Mouse (Mus musculus): Measurements from ENCODE around the gene Aldob. TPM values are rescaled to one million over a fixed set of nuclear protein-coding genes. Genes with fewer than 3 reads are reported as not detected.

Aldob gene
- total RNA-seq (2014; fragmentation: Nextera tagmentation) = 0.30 TPM in 1 of 2 replicates, not detected in the other
- not detected in 2 replicates for total RNA-seq (2017)

GRCm38 (mm10) chr4:49549383-49549782 lies at the start of gene Aldob:
TSS of gene Aldob (minus strand) at chr4:49549546.
- ATAC-seq (replicated peaks; ENCODE audit: low FRiP score, low TSS enrichment, poor library complexity, severe bottlenecking) = no peak

GRCm38 (mm10) chr4:49597183-49598100 lies 48.1 kb upstream of the Aldob start, which contains the start of gene Tmem246:
TSS of gene Tmem246 (minus strand) at chr4:49597876.
- ATAC-seq (replicated peaks; ENCODE audit: low FRiP score, low TSS enrichment, poor library complexity, severe bottlenecking) = peak; percentile 88

GRCm38 (mm10) chr4:49596846-49597182 lies 47.5 kb upstream of the Aldob start:
- ATAC-seq (replicated peaks; ENCODE audit: low FRiP score, low TSS enrichment, poor library complexity, severe bottlenecking) = peak; percentile 61

- ATAC-seq (replicated peaks; ENCODE audit: low FRiP score, low TSS enrichment, poor library complexity, severe bottlenecking) = no peak
These were observed 40.8 kb upstream of the Aldob start for GRCm38 (mm10) chr4:49590152-49590551.

DNA sequence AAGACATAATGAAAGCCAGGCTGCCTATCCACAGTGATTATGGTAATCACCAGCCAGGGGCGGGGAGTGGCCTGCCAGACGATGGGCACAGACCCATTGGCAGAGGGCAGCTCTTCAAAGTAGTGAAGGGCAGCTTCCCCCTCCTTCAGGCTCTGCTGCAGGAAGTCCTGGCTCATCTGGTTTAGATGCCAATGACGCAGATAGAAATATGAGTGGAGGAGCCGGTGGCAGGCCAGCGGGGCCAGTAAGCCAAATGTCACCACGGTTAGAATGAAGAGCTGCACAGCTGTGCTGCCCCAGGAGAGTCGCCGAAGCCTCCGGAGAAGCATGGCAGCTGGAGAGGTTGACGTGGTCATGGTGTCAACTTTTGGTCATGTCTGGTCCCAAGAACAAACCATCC lies 37.5 kb upstream of the Aldob start:
- ATAC-seq (replicated peaks; ENCODE audit: low FRiP score, low TSS enrichment, poor library complexity, severe bottlenecking) = no peak

DNA sequence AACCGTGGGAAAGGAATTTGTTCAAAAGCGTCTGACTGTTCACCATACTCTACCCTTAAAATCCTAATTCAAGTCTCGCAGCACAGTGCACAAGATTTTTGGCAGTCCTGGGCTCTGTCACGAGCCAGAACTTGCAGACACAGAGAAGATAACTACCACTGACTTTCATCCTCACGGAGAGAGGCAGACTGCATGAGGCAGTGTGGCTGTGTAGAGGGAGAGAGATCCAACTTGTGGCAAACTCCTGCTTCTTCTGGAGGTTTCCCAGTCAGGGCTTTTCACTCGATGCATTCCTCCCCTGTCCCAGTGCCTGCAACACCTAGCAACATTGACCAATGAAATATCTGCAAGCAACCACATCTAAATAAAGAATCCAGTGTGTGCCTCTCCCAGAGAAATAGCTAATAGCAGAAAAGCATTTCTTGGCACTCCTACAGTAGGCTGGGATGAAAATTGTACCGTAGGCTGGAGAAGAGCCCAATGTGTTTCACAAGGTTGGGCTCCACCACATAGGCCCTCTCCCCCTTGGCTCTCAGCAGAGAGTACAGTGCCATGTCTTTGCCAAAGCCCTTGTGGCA lies 36.3 kb upstream of the Aldob start:
- ATAC-seq (replicated peaks; ENCODE audit: low FRiP score, low TSS enrichment, poor library complexity, severe bottlenecking) = no peak

GRCm38 (mm10) chr4:49583965-49584831 lies 34.9 kb upstream of the Aldob start:
- no peak for ATAC-seq (replicated peaks; ENCODE audit: low FRiP score, low TSS enrichment, poor library complexity, severe bottlenecking)

- ATAC-seq (replicated peaks; ENCODE audit: low FRiP score, low TSS enrichment, poor library complexity, severe bottlenecking) = peak; percentile 96
These were observed 31.9 kb upstream of the Aldob start for GRCm38 (mm10) chr4:49581256-49581655.

DNA sequence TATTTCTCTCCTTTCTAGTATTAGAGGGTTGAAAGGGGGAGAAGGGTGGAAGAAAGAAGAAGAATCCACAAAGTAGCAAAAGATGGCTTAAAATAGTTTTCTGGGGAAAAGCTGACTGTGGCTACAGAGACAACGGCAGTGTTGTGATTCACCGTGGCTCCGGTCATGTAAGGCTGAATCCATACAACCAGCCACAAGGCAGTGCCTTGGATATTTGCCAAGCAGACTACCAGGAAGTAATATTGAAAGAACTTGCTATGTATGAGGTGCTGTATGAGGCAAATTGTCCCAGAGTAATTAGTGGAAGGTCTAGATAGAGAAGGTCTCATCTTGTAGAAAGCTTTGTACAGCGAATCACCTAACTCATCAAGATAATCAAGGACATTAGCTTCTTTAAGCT lies 22.8 kb upstream of the Aldob start:
- no peak for ATAC-seq (replicated peaks; ENCODE audit: low FRiP score, low TSS enrichment, poor library complexity, severe bottlenecking)

DNA sequence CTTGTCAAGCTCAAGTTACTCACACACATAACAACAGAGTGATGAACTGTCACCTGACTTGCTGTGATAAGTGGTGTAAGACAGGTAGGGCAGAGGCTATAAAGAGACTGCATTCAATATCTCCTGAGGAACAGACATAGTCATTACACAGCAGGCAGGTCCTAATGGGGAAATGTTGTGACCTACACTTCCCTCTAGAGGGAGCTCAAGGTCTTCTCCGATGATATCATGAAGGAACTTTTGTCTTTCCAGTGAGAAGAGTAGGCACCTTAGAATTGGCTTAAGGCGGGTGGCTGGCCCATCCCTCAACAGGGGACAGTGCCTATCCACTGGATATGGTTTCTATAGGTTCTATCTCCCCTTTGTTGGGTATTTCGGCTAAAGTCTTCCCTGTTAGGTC lies 18.3 kb upstream of the Aldob start:
- ATAC-seq (replicated peaks; ENCODE audit: low FRiP score, low TSS enrichment, poor library complexity, severe bottlenecking) = peak; percentile 100

GRCm38 (mm10) chr4:49559915-49560772 lies 10.8 kb upstream of the Aldob start:
- ATAC-seq (replicated peaks; ENCODE audit: low FRiP score, low TSS enrichment, poor library complexity, severe bottlenecking) = no peak

DNA sequence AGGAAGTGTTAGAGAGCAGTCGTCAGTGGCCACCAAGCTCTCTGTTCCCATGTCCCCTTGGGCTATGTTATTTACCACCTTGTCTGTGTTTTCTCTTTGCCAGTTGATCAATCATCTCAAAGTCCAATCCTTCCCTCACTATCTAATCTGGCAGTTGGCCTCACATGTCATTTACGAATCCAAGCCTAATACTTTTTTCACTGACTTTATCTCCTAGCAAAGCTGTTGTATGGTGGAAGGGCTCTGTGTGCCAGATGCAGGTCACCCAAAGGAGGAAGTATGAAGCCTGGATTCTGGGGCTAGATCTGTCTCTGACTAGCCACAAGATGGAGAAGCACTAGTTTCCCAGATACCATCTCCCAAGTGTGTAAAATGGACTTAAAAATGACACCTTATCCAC lies 8.8 kb upstream of the Aldob start:
- ATAC-seq (replicated peaks; ENCODE audit: low FRiP score, low TSS enrichment, poor library complexity, severe bottlenecking) = no peak

DNA sequence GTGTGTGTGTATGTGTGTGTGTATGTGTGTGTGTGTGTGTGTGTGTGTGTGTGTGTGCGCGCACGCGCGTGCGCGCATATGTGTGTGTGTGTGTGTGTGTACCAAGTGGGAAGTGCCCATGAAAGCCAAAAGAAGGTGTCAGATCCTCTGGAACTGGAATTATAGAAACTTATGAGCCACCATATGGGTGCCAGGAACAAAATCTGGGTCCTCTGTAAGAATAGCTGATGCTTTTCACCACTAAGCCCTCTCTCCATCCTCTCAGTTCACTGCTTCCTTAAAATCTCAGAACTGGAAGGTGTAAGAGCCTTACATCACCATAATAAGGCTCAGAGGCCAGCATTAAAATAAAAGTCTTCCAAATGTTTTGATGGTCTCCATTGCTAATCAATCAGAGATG lies 8.0 kb upstream of the Aldob start:
- no peak for ATAC-seq (replicated peaks; ENCODE audit: low FRiP score, low TSS enrichment, poor library complexity, severe bottlenecking)

DNA sequence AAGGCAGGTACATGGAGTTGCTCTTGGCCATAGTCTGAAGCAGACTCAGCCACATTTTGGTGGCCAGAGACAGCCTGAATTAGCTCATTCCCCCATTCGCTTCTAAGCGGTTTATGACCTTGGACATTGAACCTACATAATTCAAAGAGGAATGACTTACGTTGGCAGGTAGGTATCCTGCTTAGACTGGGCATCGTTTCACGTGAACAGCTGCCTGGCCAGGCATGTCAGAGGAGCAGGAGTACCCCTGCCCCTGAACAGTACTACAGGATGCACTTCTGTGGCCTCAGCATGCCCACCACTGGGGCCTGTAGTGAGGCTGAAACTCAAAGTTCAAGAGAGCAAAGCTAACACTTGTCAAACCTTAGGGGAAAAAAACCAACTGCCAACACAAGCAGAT lies 4.0 kb upstream of the Aldob start:
- ATAC-seq (replicated peaks; ENCODE audit: low FRiP score, low TSS enrichment, poor library complexity, severe bottlenecking) = no peak

DNA sequence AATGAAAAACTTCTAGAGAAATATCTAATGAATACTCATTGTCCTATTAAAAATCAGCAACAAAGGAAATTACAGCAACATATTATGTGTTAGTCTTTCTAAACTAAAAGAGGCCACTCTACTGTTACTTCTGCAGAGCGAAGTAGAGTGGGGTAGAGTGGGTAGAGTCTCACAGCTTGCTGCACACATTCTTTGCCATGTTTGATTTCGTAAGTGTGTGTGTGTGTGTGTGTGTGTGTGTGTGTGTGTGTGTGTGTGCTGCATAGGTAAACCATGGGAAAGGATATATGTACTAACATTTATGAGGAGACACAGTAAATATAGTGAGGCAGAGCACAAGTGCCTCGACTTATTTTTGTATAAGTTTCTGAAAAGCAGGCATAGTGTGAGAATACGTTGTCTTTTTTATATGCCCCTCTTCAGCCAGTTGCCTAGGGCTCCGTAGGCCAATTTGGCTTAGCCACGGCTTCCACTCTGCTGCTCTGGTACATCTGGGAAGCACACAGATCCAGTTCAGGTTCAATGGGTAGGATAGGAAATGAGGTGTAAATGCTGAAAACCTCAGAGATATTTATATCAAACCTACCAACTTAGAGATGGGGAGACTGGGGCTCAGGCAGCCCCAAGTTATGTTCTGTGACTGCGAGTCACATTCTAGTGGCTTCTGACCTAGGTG lies 1.7 kb downstream of the Aldob start:
- ATAC-seq (replicated peaks; ENCODE audit: low FRiP score, low TSS enrichment, poor library complexity, severe bottlenecking) = no peak

DNA sequence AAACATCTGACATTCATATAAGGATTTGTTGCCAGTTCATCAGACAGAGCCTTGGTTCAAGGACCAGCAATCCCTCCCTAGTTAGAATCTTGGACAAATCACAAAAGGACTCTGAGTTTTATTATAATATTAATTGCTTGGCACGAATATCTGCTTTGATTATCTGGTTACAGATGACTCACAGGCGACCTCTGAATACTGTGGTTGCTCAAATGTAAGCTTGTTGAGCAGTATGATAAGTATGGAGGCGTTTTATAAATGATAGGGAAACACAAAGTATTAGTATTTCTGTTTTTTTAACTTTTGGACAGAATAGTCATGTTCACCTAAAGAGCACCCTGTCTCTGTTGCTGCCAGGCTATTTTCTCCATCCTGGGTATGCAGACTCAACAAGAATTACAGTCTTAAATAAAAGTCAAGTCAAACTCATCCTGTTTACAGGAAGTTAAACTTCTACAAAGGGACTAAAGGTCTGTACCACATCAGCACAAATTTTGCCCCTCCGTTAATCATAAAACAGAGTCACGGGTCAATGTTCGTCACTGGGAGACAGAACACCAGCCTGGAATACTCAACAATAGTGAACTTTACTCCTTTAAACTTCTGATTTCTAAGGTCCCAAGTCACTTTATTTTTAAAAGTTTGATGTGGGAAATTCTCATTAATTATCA lies 2.3 kb downstream of the Aldob start:
- ATAC-seq (replicated peaks; ENCODE audit: low FRiP score, low TSS enrichment, poor library complexity, severe bottlenecking) = no peak

GRCm38 (mm10) chr4:49546026-49546425 lies 3.3 kb downstream of the Aldob start:
- ATAC-seq (replicated peaks; ENCODE audit: low FRiP score, low TSS enrichment, poor library complexity, severe bottlenecking) = no peak

GRCm38 (mm10) chr4:49540966-49541365 lies 8.4 kb downstream of the Aldob start:
- no peak for ATAC-seq (replicated peaks; ENCODE audit: low FRiP score, low TSS enrichment, poor library complexity, severe bottlenecking)
